Mouse (Mus musculus) limb, embryonic 12.5 days (tissue): Measurements from ENCODE around the gene Gm21698. TPM values are rescaled to one million over a fixed set of nuclear protein-coding genes. Genes with fewer than 3 reads are reported as not detected.

Experiments
- polyA plus RNA-seq: library from polyadenylated mRNA; unstranded; fragments of >200 nt; fragmentation: Nextera tagmentation; extraction: Ambion mirVana; gene quantifications from 2 replicates; pipeline ENCODE4 v1.2.1, GENCODE M21; 2016

Gm21698 gene
- polyA plus RNA-seq, 1 experiment from 2014 or later, result not detected

Other genes starting within 250 kb of the Gm21698 start
- 2.7 and 3.6 TPM in 2 replicates for gene Actr3b, start 228.7 kb downstream of the Gm21698 start, polyA plus RNA-seq
- gene Gm21663, start 46.3 kb downstream of the Gm21698 start, polyA plus RNA-seq, result 0.08 TPM in 1 of 2 replicates, not detected in the other
- not detected in 2 replicates for gene Gm21671, start 34.2 kb downstream of the Gm21698 start, polyA plus RNA-seq
- 0.13 TPM in 1 of 2 replicates, not detected in the other for gene Gm21680, start 16.0 kb downstream of the Gm21698 start, polyA plus RNA-seq
- gene Gm1979, start 16.1 kb upstream of the Gm21698 start, polyA plus RNA-seq, result not detected in 2 replicates
- not detected in 2 replicates for gene Gm5862, start 34.3 kb upstream of the Gm21698 start, polyA plus RNA-seq
- not detected in 2 replicates for gene Speer4a, start 50.9 kb upstream of the Gm21698 start, polyA plus RNA-seq
- not detected in 2 replicates for gene Gm7347, start 69.9 kb upstream of the Gm21698 start, polyA plus RNA-seq
- not detected in 2 replicates for gene Gm10471, start 100.6 kb upstream of the Gm21698 start, polyA plus RNA-seq
- 0.10 TPM in 1 of 2 replicates, not detected in the other for gene 5031410I06Rik, start 116.7 kb upstream of the Gm21698 start, polyA plus RNA-seq
- 0.14 TPM in 1 of 2 replicates, not detected in the other for gene Gm10220, start 132.8 kb upstream of the Gm21698 start, polyA plus RNA-seq